Mouse (Mus musculus) MEL (cell line): ENCODE results near the gene 1700123O20Rik. TPM values are rescaled to one million over a fixed set of nuclear protein-coding genes. Genes with fewer than 3 reads are reported as not detected.

Experiments
- DNase-seq: peaks from one replicate; pipeline ENCODE4 v3.0.0; 2011; ENCODE audit warnings: low read depth, low spot score
- H3K27ac ChIP-seq: 2 replicates; pipeline ENCODE4 v1.5.1; 2012; ENCODE audit warnings: low read depth, mild to moderate bottlenecking, control low read depth, low read length, moderate library complexity; ENCODE audit not compliant: control insufficient read depth
- H3K27me3 ChIP-seq, 2 experiments: fragments of 150-350 bp in 1 of 2; sonication (generic) in 1 of 2; 2 replicates each; pipeline ENCODE4 v1.6.1; 2012; ENCODE audit warnings: low read length in 2 of 2, mild to moderate bottlenecking in 2 of 2, improper control_type of control experiment in 1 of 2, moderate library complexity in 1 of 2; ENCODE audit not compliant: insufficient read depth in 2 of 2, control insufficient read depth in 1 of 2
- H3K36me3 ChIP-seq, 2 experiments: 2 replicates each; pipeline ENCODE4 v1.6.1; 2012 to 2014; ENCODE audit warnings: low read length in 2 of 2, improper control_type of control experiment in 1 of 2, inconsistent platforms in 1 of 2, mild to moderate bottlenecking in 1 of 2; ENCODE audit not compliant: insufficient read depth in 2 of 2, control insufficient read depth in 1 of 2
- H3K4me1 ChIP-seq, 2 experiments: fragments of 150-350 bp in 1 of 2; sonication (generic) in 1 of 2; 2 replicates each; pipeline ENCODE4 v1.6.1; 2012; ENCODE audit warnings: low read length in 2 of 2, improper control_type of control experiment in 1 of 2, mild to moderate bottlenecking in 1 of 2; ENCODE audit not compliant: insufficient read depth in 2 of 2, control insufficient read depth in 1 of 2
- H3K4me3 ChIP-seq, 2 experiments: fragments of 150-350 bp in 1 of 2; sonication (generic) in 1 of 2; 2 replicates each; pipeline ENCODE4 v1.5.1; 2012; ENCODE audit warnings: low read depth in 2 of 2, low read length in 2 of 2, mild to moderate bottlenecking in 2 of 2, moderate library complexity in 2 of 2, control low read depth in 1 of 2, improper control_type of control experiment in 1 of 2; ENCODE audit not compliant: control insufficient read depth in 1 of 2, insufficient read depth in 1 of 2
- H3K79me2 ChIP-seq: 2 replicates; pipeline ENCODE4 v1.6.1; 2012; ENCODE audit warnings: mild to moderate bottlenecking, low read length, moderate library complexity; ENCODE audit not compliant: control insufficient read depth, poor library complexity, insufficient read depth
- H3K9ac ChIP-seq: 2 replicates; pipeline ENCODE4 v1.6.1; 2012; ENCODE audit warnings: low read depth, mild to moderate bottlenecking, control low read depth, low read length, moderate library complexity; ENCODE audit not compliant: control insufficient read depth, poor library complexity, severe bottlenecking
- H3K9me3 ChIP-seq: fragments of 150-350 bp; sonication (generic); replicated peaks from 2 replicates; pipeline ENCODE4 v1.6.1; 2012; ENCODE audit warnings: mild to moderate bottlenecking, low read length, improper control_type of control experiment, moderate library complexity; ENCODE audit not compliant: insufficient read depth
- CHD1 ChIP-seq: IDR thresholded peaks from 2 replicates; pipeline ENCODE4 v1.6.1; 2012; ENCODE audit warnings: low read depth, mild to moderate bottlenecking, inconsistent platforms, low read length, improper control_type of control experiment
- CHD2 ChIP-seq: IDR thresholded peaks from 2 replicates; pipeline ENCODE4 v1.6.1; 2011; ENCODE audit warnings: low read length, improper control_type of control experiment
- CTCF ChIP-seq, 3 experiments: IDR thresholded peaks in 2 of 3; conservative IDR thresholded peaks in 1 of 3; 2 replicates each; pipeline ENCODE4 v1.5.1; 2011 to 2012; ENCODE audit warnings: low read length in 3 of 3, low read depth in 2 of 3, mild to moderate bottlenecking in 2 of 3, improper control_type of control experiment in 1 of 3, inconsistent platforms in 1 of 3, mixed read lengths in 1 of 3, moderate library complexity in 1 of 3; ENCODE audit not compliant: control insufficient read depth in 1 of 3, insufficient read depth in 1 of 3, poor library complexity in 1 of 3, severe bottlenecking in 1 of 3
- E2F4 ChIP-seq: IDR thresholded peaks from 2 replicates; pipeline ENCODE4 v1.6.1; 2011; ENCODE audit warnings: low read depth, low read length, improper control_type of control experiment, borderline replicate concordance
- ELF1 ChIP-seq: IDR thresholded peaks from 2 replicates; pipeline ENCODE4 v1.6.1; 2014; ENCODE audit warnings: low read depth, mild to moderate bottlenecking, inconsistent platforms, low read length, improper control_type of control experiment, moderate library complexity
- EP300 ChIP-seq, 2 experiments: IDR thresholded peaks; 2 replicates each; pipeline ENCODE4 v1.6.1; 2011; ENCODE audit warnings: improper control_type of control experiment in 2 of 2, low read length in 2 of 2, low read depth in 1 of 2, mild to moderate bottlenecking in 1 of 2
- GABPA ChIP-seq: IDR thresholded peaks from 2 replicates; pipeline ENCODE4 v1.6.1; 2012; ENCODE audit warnings: low read depth, mild to moderate bottlenecking, inconsistent platforms, low read length, improper control_type of control experiment, moderate library complexity
- GATA1 ChIP-seq: IDR thresholded peaks from 2 replicates; pipeline ENCODE4 v1.6.1; 2011; ENCODE audit warnings: low read depth, low read length, improper control_type of control experiment
- KAT2A ChIP-seq: conservative IDR thresholded peaks from 2 replicates; pipeline ENCODE4 v1.6.1; 2012; ENCODE audit warnings: low read depth, low read length, improper control_type of control experiment, inconsistent platforms
- MAX ChIP-seq: IDR thresholded peaks from 2 replicates; pipeline ENCODE4 v1.6.1; 2011; ENCODE audit warnings: low read length, improper control_type of control experiment
- MEF2A ChIP-seq: IDR thresholded peaks from 2 replicates; pipeline ENCODE4 v1.6.1; 2014; ENCODE audit warnings: low read depth, mild to moderate bottlenecking, inconsistent platforms, low read length, improper control_type of control experiment; ENCODE audit not compliant: poor library complexity, insufficient replicate concordance, severe bottlenecking; ENCODE audit errors: extremely low read depth
- MYC ChIP-seq: IDR thresholded peaks from 2 replicates; pipeline ENCODE4 v1.6.1; 2011; ENCODE audit warnings: low read depth, mild to moderate bottlenecking, low read length, improper control_type of control experiment, moderate library complexity
- POLR2A ChIP-seq, 2 experiments: IDR thresholded peaks; 2 replicates each; pipeline ENCODE4 v1.6.1; 2011 to 2012; ENCODE audit warnings: low read length in 2 of 2, mild to moderate bottlenecking in 2 of 2, control low read depth in 1 of 2, improper control_type of control experiment in 1 of 2, low read depth in 1 of 2, moderate library complexity in 1 of 2; ENCODE audit not compliant: control insufficient read depth in 1 of 2, insufficient read depth in 1 of 2, poor library complexity in 1 of 2
- RAD21 ChIP-seq: IDR thresholded peaks from 2 replicates; pipeline ENCODE4 v1.6.1; 2011; ENCODE audit warnings: mild to moderate bottlenecking, low read depth, low read length, improper control_type of control experiment
- RCOR1 ChIP-seq: IDR thresholded peaks from 2 replicates; pipeline ENCODE4 v1.6.1; 2012; ENCODE audit warnings: low read depth, mild to moderate bottlenecking, inconsistent platforms, low read length, improper control_type of control experiment
- SMC3 ChIP-seq: IDR thresholded peaks from 2 replicates; pipeline ENCODE4 v1.6.1; 2011; ENCODE audit warnings: low read depth, low read length, improper control_type of control experiment
- TCF12 ChIP-seq: IDR thresholded peaks from 2 replicates; pipeline ENCODE4 v1.6.1; 2014; ENCODE audit warnings: low read depth, mild to moderate bottlenecking, inconsistent platforms, low read length, improper control_type of control experiment, moderate library complexity
- USF2 ChIP-seq, 2 experiments: IDR thresholded peaks; 2 replicates each; pipeline ENCODE4 v1.6.1; 2011 to 2012; ENCODE audit warnings: improper control_type of control experiment in 2 of 2, low read length in 2 of 2, borderline replicate concordance in 1 of 2, inconsistent platforms in 1 of 2, low read depth in 1 of 2, mild to moderate bottlenecking in 1 of 2; ENCODE audit not compliant: insufficient read depth in 1 of 2
- ZC3H11A ChIP-seq: IDR thresholded peaks from 2 replicates; pipeline ENCODE4 v1.6.1; 2012; ENCODE audit warnings: low read depth, mild to moderate bottlenecking, inconsistent platforms, low read length, improper control_type of control experiment
- ZKSCAN1 ChIP-seq: IDR thresholded peaks from 2 replicates; pipeline ENCODE4 v1.6.1; 2012; ENCODE audit warnings: low read depth, mild to moderate bottlenecking, inconsistent platforms, low read length, improper control_type of control experiment, moderate library complexity
- ZMIZ1 ChIP-seq: IDR thresholded peaks from 2 replicates; pipeline ENCODE4 v1.6.1; 2012; ENCODE audit warnings: low read depth, mild to moderate bottlenecking, inconsistent platforms, low read length, improper control_type of control experiment, moderate library complexity
- ZNF384 ChIP-seq: IDR thresholded peaks from 2 replicates; pipeline ENCODE4 v1.6.1; 2012; ENCODE audit warnings: low read depth, mild to moderate bottlenecking, inconsistent platforms, low read length, improper control_type of control experiment
- polyA plus RNA-seq, 2 experiments: library from polyadenylated mRNA; stranded (reverse) in 1 of 2; unstranded in 1 of 2; fragments of >175 nt in 1 of 2; fragments of >200 nt in 1 of 2; gene quantifications; 2 replicates each; pipeline versions ENCODE4 v1.2.1 to v1.2.4; 2012; ENCODE audit warnings: low replicate concordance in 2 of 2, low read depth in 1 of 2; ENCODE audit not compliant: insufficient read length in 2 of 2, insufficient read depth in 1 of 2, missing spikeins in 1 of 2
- total RNA-seq: library from RNA; depleted of rRNA; stranded (reverse); fragments of 300-350 nt; gene quantifications from 2 replicates; pipeline ENCODE4 v1.2.3, GENCODE M21; 2012

1700123O20Rik gene
- total and polyA plus RNA-seq, 3 experiments = 44.2 to 72.8 TPM; not detected in 1

DNA sequence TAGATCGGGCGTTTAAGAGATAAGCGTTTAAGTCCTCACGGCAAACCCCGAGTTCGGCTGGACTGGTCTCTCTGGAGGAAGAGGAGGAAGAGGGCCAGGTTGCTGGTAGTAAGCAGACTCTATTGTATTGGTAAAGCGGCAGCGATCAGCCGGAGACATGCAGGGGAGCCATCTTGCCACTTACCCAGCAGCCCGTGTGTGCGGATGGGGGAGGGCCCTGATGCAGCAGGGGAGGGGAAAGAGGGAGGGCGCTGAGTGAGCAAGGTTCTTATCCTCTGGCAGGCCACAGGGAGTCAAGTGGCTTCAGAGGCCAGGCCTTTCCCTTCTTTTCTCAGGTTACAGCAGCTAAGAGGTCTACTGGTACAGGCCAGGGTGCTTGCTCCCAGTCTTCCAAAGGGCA lies 32.5 kb upstream of the 1700123O20Rik start (continued):
- TF ChIP-seq TCF12 (peak; percentile 62), GABPA (no peak)

DNA sequence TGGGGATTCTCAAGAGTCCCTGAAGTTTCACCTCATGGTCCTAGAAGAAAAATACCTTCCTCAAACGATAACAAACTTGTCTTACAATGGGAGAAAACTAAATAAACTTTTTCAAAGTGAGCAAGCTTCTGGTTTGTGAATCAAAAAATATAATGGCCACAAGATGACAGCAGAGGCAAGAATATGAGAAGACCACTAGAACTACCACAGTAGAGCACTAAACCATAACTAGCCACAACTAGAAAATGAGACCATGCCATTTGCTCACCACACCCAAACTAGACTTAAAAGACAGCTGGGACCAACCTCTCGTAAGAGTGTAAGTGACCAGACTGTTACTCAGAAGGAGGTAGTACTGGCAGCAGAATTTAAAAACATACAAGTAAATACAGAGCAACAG lies 26.0 kb upstream of the 1700123O20Rik start:
- no peak overlapping the region for H3K9ac ChIP-seq
- DNase-seq = peak; percentile 74
- no peaks in the 10 kb centered on the region for H3K27me3 ChIP-seq
- H3K79me2 ChIP-seq = no peaks in the 10 kb centered on the region
- H3K4me3 ChIP-seq = no peak overlapping the region
- no peak overlapping the region for H3K27ac ChIP-seq
- peaks cover 0 to 20% of the 10 kb centered on the region in 2 experiments; a peak in 2 of 4 replicates for H3K36me3 ChIP-seq
- TF ChIP-seq POLR2A (IDR thresholded peaks at IDR 0.05; ENCODE audit: control insufficient read depth in 1 of 2, insufficient read depth in 1 of 2, low read depth in 1 of 2, low read length in 2 of 2, poor library complexity in 1 of 2) (no peak), EP300 (IDR thresholded peaks at IDR 0.05; ENCODE audit: low read depth in 1 of 2, low read length in 2 of 2) (no peak), KAT2A (no peak), MYC (no peak), CTCF (IDR thresholded peaks at IDR 0.05 in 2 of 3, conservative IDR thresholded peaks at IDR 0.05 in 1 of 3; ENCODE audit: control insufficient read depth in 1 of 3, insufficient read depth in 1 of 3, low read depth in 2 of 3, low read length in 3 of 3, poor library complexity in 1 of 3, severe bottlenecking in 1 of 3) (peak in 2 of 3 experiments; percentile 36 to 70; a peak in 4 of 6 replicates), RAD21 (peak; percentile 53), ZNF384 (no peak), GABPA (no peak), MAX (no peak), ZMIZ1 (no peak), ZC3H11A (peak; percentile 2; the same call in 1 of the 2 replicates), MEF2A (no peak), CHD1 (no peak), E2F4 (no peak), USF2 (IDR thresholded peaks at IDR 0.05; ENCODE audit: borderline replicate concordance in 1 of 2, insufficient read depth in 1 of 2, low read depth in 1 of 2, low read length in 2 of 2) (no peak), SMC3 (peak; percentile 60), RCOR1 (no peak), ELF1 (no peak), GATA1 (no peak), TCF12 (no peak), CHD2 (no peak), ZKSCAN1 (no peak)
- H3K9me3 ChIP-seq = no peaks in the 10 kb centered on the region
- no peaks in the 10 kb centered on the region for H3K4me1 ChIP-seq
